Mouse (Mus musculus): ENCODE measurements around the gene Hoxd12. TPM values are rescaled to one million over a fixed set of nuclear protein-coding genes. Genes with fewer than 3 reads are reported as not detected.
A peak's percentile ranks its signal among the peaks of the same experiment; 100 is the strongest.

Hoxd12 gene
- total RNA-seq, 2 experiments from 2014 or later: not detected

DNA sequence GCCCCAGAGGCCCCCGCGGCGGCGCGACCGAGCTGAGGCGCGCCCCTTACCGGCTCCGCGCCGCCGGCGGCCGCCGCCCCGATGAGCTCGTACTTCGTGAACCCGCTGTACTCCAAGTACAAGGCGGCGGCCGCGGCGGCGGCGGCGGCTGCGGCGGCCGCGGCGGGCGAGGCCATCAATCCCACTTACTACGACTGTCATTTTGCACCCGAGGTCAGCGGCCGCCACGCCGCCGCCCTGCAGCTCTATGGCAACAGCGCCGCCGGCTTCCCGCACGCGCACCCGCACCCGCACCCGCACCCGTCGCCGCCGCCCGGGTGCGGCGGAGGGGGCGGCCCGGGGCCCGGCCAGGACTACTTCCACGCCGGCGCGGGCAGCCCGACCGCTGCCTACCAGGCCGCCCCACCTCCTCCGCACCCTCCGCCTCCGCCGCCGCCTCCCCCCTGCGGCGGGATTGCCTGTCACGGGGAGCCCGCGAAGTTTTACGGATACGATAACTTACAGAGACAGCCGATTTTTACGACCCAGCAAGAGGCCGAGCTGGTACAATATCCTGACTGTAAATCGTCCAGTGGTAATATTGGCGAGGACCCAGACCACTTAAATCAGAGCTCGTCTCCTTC lies 30.8 kb downstream of the Hoxd12 start:
- intact Hi-C loops (cut with DNase I): no loop called here
- no peak for DNase-seq

DNA sequence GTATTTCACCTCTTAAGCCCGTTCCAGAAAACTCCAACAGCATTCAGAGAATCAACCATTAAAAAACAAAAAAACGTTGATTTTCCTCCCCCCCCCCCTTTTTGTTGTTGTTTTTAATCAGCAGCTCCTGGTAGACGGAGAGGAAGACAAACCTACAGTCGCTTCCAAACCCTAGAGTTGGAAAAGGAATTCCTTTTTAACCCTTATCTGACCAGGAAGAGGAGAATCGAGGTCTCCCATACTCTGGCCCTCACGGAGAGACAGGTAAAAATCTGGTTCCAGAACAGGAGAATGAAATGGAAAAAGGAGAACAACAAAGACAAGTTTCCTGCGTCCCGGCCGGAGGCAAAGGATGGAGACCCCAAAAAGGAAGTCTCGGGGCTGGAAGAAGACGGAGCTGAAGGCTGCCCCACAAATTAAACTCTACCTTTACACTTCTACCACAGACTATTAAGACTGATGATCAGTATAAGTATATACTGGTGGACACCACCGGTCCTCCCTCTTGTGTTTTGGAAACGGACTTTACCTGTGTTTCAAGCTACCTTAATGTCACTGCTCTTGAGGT lies 31.7 kb downstream of the Hoxd12 start:
- intact Hi-C loops (cut with DNase I): no loop called here
- no peak for DNase-seq

DNA sequence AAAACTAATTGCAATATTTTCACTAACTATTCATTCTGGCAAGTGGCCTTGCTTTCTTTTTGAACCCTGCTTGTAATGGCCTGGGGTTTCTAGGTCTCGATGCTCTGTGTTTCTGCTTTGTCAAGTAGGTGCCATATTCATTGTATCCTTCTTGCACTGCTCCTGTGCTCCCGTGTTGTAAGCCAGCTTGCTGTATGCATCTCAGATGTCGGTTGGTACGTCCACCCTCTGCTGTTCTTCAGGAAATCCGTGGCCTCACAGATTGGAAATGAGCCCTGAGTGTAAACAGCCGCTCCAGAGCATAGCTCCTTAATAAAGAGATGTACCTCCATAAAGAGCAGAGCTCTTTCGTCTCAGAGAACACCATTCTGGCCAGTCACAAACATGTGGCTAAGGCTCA lies 32.8 kb downstream of the Hoxd12 start:
- intact Hi-C loops (cut with DNase I): no loop called here
- no peak for DNase-seq

DNA sequence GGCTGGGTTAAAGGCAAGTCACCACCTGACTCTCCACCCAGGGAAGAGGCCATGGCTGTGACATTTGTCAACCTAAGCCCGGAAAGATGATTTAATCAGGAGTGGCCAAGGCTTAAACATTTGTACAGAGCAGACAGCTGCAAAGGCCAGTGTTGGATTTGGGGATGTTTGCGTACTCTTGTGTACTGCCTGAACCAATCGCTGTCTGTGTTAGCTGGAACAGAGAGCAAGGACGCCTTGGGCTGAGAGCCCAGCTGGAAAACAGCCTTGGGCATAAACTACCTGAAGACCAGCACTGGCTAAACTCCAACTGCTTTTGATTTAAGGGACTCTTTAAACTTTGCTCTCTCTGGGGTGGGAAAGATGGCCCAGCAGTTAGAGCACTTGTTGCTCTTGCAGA lies 33.9 kb downstream of the Hoxd12 start:
- intact Hi-C loops (cut with DNase I): no loop called here
- DNase-seq: no peak

DNA sequence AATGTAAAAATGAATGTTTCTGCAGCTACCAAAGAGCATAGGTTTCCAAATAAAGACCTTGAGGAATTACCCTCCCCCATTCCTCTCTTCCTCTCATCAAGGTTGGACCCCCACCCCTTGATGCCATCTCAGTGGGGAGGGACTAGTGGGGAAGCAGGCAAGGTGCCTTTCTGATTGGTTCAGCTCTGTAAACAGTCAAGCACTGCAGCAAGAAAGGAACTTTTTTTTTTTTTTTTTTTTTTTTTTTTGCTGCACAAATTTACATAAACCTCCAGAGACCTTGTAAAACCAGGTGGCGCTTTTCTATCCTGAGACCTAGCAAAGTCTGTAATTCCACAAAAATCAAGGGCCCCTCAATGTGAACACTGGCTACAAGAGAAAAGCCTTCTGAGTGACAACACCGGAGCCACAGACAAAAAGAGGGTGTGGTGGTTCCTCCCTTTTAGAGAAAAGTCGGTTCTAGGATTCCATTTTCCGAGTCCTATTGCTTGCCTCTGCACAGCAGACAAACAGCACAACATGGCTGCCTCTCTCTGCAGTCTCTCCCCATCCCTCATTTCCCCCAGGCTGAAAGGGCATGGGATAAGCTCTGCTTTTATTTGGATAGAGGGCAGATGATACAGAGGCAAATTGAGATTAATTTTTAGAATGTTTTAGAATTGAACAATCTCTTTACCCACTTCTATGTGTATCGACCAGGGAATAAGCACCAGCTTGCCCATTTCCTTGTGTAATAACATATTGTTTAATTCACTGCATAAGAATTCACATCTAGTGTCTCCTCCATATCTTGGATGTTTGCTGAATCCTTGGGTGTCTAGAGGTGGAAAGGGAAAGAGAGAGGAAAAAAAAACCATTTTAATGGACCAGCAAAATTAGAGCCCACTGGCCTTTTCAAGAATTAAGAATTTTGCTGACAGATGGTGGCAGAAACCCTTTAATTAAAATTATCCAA lies 34.9 kb downstream of the Hoxd12 start:
- DNase-seq: no peak
- intact Hi-C loops (cut with DNase I): no loop called here

DNA sequence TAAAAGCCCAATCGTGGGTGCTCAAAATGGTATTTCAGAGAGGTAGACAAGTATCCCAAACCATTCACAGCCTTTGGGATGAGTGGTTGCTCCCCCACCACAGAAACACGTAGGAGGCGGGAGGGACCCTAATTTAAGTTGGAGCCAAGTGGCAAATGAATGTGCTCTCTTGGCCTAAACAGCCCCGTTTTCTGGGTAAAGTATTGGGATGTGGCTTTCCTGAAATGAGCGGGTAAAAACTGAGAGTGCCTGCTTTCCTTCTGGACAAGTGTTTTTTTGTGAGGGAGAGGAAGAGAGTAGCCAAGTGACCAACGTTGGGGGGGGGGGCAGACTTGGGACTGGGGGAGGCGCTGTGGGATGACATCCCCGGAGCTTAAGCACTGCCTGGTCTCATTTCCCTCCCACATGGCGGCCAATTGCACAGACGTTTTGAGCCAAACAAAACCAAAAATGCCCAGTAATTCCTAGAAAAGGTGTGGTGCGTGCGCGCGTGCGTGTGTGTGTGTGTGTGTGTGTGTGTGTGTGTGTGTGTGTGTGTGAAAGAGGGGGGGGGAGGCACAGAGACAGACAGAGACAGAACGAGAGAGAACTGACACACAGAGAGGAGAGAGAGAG lies 36.2 kb downstream of the Hoxd12 start:
- intact Hi-C loops (cut with DNase I): no loop called here
- no peak for DNase-seq

DNA sequence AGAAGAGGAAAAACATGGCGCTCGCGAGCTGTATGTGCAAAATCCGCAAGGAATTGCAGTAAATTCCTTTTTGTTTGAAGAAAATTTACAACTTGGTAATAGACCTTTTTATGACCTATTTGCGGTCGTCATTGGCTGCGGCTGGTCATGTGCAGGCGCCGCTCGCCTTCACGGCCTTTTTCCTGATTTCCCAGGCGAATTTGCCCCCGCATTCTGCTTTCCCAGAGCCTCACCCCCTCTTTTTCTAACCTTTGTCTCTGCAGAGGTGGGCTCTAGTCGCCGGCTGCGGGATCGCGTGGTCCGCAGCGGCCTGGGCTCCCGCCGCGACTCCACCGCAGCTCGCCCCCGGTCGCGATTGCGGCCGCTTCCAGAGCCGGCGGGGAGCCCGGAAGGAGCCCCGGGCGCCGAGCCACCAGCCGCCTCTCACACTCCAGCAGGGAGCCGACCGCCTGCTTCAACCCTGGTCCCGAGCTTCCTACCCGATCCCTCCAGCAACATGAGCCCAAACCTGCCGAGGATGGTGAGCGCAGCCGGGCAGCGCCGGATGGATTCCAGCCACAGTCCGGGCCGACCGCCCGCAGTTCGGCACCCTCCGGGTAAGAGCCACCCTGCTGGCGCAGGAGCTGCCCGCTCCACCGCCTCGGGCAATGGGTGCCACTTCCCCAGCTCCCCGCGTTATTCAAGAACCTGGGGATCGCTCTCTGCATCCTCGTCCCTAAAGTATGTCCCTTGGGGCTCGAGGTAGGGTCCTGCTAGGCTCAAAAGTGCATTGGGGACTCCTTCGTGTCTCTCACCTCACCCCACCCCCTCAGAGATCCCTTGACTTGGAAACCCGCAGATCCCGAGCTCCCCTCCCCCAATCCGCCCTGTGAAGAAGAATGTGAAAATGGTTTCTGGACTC lies 37.2 kb downstream of the Hoxd12 start, which contains the start of the genes Hoxd3 and Hoxd4:
Gene Hoxd3 (plus strand): TSS at position 207 of the 901 bp plus-strand sequence.
Gene Hoxd4 (plus strand): TSS at position 209 of the 901 bp plus-strand sequence.
- intact Hi-C loops (cut with DNase I): no loop called here
- no peak for DNase-seq

DNA sequence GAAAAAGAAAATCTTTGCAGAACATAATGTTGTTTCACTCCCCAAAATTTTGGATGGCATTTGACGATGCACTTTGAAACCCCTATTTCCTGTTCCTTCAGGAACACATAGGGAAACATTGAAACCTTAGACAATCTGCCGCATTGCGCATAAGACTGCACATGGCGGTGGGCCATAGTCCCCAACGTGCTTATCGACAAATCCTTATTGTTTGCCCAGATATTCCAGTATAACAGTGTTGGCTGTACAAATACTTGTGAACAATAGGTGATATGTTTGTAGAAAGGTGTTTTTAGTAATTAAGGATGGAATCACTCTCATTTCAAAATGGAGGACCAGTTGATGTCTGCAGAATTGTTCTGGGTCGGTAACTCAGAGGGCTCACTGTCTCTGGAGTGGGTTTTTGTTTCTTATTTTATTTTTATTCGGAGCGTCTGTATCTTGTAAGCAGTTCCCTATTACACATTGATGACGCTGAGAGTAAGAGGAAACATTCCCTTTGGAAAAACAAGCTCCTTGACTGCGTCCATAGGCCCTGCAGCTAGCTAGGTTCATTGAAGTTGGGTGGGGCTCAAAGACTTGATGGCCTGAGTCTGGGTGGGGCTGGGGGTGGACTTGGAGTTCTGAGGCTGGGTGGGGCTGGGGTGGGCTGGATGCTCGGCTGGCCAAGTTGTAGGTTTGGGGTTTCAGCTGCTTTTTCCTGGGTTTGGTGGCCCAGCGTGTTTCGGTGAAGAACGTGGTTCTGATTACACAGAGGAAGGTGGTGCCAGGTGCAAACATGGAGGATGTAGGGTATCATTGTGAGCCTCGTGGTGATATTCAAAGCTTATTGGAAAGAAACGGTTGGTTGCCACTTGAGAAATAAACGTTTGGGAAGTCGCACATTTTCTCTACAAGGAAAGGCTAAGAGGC lies 38.7 kb downstream of the Hoxd12 start:
- intact Hi-C loops (cut with DNase I): no loop called here
- DNase-seq: no peak

DNA sequence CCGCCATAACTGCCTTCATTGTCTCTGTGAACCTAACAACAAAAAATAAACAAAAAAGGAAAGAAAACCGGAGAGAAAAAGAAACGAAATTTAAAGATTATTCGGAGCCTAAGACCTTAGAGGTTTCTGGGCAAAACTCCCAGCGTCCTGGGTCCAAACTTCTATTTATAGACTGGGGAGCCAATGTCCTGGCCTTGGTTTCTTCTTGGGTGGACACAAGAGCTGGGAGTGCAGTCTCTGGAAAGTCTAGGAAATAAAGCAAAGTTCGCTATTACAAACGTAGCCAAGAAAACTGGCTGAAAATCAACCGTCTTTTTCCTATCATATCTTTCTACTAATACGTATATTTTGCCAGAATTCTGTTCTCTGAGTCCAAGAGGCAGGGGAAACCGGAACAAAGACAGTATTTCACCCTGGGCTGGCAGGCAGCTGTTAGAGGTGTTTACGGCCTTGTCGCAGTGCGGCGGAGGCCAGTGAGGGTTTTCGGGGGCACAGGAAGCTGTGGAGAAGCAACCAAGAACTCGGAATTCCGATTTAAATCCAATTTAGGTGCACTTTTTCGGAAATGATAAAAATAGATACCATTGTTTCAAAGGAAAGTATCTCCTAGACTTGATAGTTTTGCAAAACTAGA lies 39.5 kb downstream of the Hoxd12 start:
- no peak for DNase-seq
- intact Hi-C loops (cut with DNase I): no loop called here

DNA sequence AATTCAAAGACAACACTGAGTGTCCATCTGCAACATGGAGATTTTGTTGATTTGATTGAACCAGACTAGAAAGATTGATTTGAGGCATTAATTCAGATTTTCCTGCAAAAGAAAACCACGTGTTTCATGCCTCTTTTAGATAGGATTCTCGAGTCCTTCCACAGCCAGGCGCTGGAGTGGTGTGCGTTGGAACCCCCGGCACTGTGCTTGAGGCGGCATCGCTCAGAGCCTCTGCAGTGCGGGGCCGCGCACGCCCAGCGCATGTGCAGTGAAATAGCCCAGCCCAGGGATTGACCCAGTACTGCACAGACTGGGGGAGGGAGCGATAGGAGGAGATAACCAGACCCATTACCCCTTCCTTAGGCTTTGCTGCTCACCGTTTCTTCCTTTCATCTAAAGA lies 40.1 kb downstream of the Hoxd12 start:
- no peak for DNase-seq
- intact Hi-C loops (cut with DNase I): loop anchor here (5.0 kb wide), 5 partner anchors 247 to 872 kb away; no protein-coding TSS in a partner anchor

DNA sequence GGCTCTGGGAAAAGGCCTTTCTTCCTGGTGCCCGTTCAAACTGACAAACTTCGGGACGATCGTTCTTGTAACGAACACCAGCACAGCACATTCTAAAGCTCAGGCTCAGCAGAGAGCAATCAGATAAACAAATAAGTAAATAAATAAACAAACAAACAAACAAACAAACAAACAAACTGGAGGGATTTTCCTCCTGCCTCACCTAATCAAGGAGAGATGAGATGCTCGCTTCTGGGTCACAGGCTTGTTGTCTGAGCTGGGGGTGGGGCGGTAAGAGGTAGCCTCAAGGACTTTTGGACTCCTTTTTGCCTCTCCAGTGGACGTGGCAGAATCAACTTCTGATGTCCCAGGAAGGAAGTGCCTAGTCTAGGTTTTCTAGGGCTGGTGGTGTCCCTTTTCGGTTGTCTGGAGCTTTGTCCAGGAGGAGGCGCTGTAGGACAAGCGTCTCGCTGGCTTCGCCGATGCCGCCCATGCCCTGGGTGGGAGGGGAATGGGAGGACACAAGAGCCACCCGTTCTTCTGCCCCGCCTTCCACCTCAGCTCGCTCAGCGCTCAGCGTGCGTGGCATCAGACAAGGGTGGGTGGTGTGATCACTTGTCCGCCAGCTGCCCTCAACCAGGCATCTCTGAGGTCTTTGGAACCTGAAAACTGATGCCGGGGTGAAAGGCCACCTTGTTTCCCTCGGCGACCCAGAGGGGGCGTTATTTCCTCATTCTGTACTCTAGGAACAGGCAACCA lies 40.9 kb downstream of the Hoxd12 start:
- peak; percentile 92 for DNase-seq
- intact Hi-C loops (cut with DNase I): loop anchor here (5.0 kb wide), 5 partner anchors 247 to 872 kb away; no protein-coding TSS in a partner anchor

DNA sequence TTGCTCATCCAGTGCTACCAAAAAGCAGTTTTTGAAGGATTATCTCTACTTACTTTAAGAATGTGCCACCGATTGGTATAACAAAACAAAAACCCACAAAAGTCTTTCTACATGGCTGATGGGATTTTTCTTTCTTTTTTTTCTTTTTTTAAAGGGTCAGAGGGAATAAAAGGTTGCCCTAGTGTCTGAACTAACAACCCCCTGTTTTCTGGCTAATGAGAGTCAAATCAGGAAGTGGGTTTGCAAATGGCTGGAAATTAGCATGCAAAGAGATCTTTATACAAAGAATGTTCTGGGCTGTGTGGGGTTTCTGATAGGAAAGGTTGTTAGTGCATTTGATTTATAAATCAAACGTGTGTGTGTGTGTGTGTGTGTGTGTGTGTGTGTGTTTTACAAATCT lies 45.6 kb downstream of the Hoxd12 start:
- no peak for DNase-seq
- intact Hi-C loops (cut with DNase I): no loop called here

DNA sequence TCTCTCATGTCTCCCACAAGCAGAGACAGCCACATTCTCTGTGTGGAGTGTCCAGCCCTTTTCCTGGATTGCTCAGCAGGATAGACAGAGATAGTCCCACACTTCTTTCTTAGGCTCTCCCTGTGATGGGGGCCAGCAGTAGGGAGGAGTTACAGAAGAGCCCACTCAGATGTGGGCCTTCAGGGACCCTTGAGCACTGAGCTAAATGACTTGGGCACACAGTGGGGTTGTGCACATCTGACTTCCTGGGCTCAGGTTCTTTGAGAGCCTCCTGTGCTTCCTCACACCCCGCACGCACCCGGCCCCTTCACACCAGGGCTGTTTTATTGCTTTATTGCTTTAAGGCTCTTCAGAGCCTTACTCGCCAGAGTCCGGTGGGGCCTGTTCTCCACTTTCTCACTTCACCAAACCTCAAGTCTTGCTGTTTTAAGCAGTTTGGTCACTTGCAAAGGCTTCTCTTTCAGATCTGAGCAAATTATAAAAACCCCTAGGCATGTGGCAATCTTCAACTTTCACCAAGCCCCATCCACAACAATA lies 46.2 kb downstream of the Hoxd12 start:
- intact Hi-C loops (cut with DNase I): no loop called here
- no peak for DNase-seq

DNA sequence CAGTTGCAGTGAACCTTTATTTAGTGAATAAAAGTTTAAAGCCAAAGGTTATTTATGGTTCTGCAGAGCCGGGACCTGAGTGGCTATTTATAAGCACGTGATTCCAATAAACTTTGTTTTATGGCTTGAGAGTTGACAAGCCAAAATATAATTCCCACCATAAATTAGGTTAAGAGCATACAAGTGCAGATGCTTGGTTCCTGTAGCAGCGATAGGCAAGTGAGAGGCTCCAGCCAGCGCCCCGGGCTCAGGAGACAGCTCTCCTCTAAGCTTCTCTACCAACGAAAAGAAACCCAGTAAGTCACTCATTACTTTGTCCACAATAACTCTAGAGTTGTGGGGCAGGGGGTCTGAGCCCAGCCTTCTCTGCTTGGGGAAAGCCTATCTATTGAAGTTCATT lies 47.1 kb downstream of the Hoxd12 start:
- no peak for DNase-seq
- intact Hi-C loops (cut with DNase I): no loop called here

DNA sequence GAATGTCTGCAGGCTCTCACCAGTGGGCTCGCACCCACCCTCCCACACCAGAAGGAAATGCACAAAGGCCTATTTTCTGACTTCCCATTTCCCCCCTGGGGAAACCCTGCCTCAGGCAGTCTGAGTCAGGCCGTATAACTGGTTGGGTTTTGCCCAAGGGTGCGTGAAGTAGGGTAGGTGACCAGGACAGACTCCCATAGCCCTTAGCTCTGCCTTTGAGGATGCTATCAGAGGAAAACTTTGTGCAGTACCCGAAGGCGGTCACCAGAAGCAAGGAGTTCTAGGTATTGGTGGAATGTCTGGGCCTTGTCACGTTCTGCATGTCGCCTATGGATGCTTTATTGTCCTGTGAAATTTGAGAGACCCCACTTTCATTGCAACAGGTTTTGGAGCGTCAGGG lies 48.1 kb downstream of the Hoxd12 start:
- no peak for DNase-seq
- intact Hi-C loops (cut with DNase I): no loop called here

DNA sequence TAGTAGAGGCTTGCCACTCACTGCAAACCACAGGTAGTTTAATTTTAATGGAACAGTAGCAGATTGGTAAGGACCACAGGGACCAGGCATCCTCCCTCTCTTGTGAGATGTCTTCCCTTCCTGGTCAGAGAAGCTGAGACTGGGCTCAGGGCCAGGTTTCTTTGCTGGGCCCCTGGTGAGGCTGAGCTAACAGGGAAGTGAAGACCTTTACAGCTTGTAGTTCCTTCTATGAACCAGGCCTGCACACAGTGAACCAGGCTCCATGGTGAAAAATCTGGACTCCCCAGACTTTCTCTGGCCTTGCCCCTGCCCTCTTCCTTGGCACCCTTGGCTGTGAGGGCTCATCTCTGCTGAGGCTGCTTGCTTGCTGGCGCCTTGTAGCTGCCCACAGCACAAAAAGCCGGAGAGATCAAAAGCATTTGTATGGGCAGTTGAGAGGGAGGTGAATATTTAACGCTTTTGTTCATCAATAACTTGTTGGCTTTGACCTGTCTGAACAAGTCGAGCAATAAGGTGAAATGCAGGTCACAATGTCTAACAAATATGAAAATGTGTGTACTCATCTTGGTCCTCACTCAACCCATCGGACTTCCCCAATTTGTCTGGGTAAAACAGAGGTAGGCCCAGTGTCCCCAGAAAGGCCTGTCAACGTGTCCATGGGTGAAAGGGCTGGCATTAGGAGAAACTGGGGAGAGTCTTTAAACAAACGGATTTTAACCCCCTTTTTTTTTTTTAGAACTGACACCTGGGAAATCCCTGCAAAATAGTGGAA lies 49.6 kb downstream of the Hoxd12 start:
- no peak for DNase-seq
- intact Hi-C loops (cut with DNase I): no loop called here

DNA sequence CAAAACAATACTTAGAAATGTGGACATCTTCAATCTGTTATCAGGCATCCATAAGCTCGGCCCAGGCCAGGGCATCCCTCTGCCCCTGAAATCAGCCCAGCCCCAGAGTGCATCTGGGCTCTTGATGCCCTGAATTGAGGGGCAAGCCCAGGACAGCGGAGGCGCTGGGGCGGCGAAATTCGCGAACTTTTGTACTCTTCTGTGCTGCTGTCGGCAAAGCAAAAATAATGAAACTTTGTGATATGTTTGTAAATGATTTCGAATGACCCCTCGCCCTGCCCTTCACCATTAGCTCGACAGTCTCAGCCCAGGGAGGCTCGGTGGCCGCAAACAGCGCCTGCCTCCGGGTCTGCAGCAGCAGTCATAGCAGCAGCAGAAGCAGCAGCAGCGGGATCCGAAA lies 50.4 kb downstream of the Hoxd12 start:
- intact Hi-C loops (cut with DNase I): no loop called here
- no peak for DNase-seq
